Mouse (Mus musculus) cortical plate, adult 2 months (tissue): Measurements from ENCODE around the gene Fen1.

Experiments
- CTCF ChIP-seq: fragments of 200-500 bp; IDR thresholded peaks from 2 replicates; pipeline ENCODE4 v1.5.1; 2011; ENCODE audit warnings: mild to moderate bottlenecking, control low read depth, low read length; ENCODE audit not compliant: insufficient read depth; ENCODE audit errors: extremely low read depth
- POLR2A ChIP-seq: fragments of 200-500 bp; IDR thresholded peaks from 2 replicates; pipeline ENCODE4 v1.6.1; 2011; ENCODE audit warnings: mild to moderate bottlenecking, low read length, control low read depth; ENCODE audit not compliant: insufficient read depth; ENCODE audit errors: extremely low read depth

GRCm38 (mm10) chr19:10189940-10190339 is 14.0 kb downstream of the Fen1 start:
- TF ChIP-seq CTCF: no peak
- TF ChIP-seq POLR2A: no peak
